Mouse (Mus musculus) hindbrain, embryonic 15.5 days (tissue): ENCODE data around the gene Tuba8. TPM values are rescaled to one million over a fixed set of nuclear protein-coding genes. Genes with fewer than 3 reads are reported as not detected.

ENCODE experiments used
- ATAC-seq: fragments of 200-750 bp; cut with Nextera tagmentation; 2 replicates; pipeline ENCODE4 v1.8.0; 2017; ENCODE audit warnings: low read depth, moderate number of reproducible peaks, moderate TSS enrichment; ENCODE audit not compliant: low FRiP score
- H3K27ac ChIP-seq: fragments of 300-500 bp; sonication (generic); replicated peaks from 2 replicates; pipeline ENCODE4 v1.5.1; 2015; ENCODE audit warnings: mild to moderate bottlenecking, inconsistent platforms
- H3K27me3 ChIP-seq: fragments of 300-500 bp; sonication (generic); 2 replicates; pipeline ENCODE4 v1.6.1; 2015; ENCODE audit warnings: control low read depth, inconsistent platforms
- H3K36me3 ChIP-seq: fragments of 300-500 bp; sonication (generic); 2 replicates; pipeline ENCODE4 v1.6.1; 2015; ENCODE audit warnings: control low read depth, inconsistent platforms
- H3K4me1 ChIP-seq: fragments of 300-500 bp; sonication (generic); replicated peaks from 2 replicates; pipeline ENCODE4 v1.6.1; 2015; ENCODE audit warnings: control low read depth, inconsistent platforms
- H3K4me2 ChIP-seq: fragments of 300-500 bp; sonication (generic); 2 replicates; pipeline ENCODE4 v1.6.1; 2015; ENCODE audit warnings: moderate library complexity, mild to moderate bottlenecking, inconsistent platforms
- H3K4me3 ChIP-seq: fragments of 300-500 bp; sonication (generic); 2 replicates; pipeline ENCODE4 v1.5.1; 2015; ENCODE audit warnings: mild to moderate bottlenecking, inconsistent platforms
- H3K9ac ChIP-seq: fragments of 300-500 bp; sonication (generic); 2 replicates; pipeline ENCODE4 v1.6.1; 2015; ENCODE audit warnings: inconsistent platforms
- H3K9me3 ChIP-seq: fragments of 300-500 bp; sonication (generic); 2 replicates; pipeline ENCODE4 v1.6.1; 2016; ENCODE audit warnings: control low read depth, inconsistent platforms
- WGBS: fragments of 180-500 bp; shearing (Covaris S2); methylation state at CpG from one replicate; pipeline ENCODE4 v1.1.7; 2015; 5-methylcytosine and 5-hydroxymethylcytosine counted together
- polyA plus RNA-seq: library from polyadenylated mRNA; unstranded; fragments of >200 nt; fragmentation: Nextera tagmentation; extraction: Ambion mirVana; gene quantifications from 2 replicates; pipeline ENCODE4 v1.2.1, GENCODE M21; 2015

Gene Tuba8
- polyA plus RNA-seq, 1 experiment from 2014 or later, result 0.96 TPM

DNA sequence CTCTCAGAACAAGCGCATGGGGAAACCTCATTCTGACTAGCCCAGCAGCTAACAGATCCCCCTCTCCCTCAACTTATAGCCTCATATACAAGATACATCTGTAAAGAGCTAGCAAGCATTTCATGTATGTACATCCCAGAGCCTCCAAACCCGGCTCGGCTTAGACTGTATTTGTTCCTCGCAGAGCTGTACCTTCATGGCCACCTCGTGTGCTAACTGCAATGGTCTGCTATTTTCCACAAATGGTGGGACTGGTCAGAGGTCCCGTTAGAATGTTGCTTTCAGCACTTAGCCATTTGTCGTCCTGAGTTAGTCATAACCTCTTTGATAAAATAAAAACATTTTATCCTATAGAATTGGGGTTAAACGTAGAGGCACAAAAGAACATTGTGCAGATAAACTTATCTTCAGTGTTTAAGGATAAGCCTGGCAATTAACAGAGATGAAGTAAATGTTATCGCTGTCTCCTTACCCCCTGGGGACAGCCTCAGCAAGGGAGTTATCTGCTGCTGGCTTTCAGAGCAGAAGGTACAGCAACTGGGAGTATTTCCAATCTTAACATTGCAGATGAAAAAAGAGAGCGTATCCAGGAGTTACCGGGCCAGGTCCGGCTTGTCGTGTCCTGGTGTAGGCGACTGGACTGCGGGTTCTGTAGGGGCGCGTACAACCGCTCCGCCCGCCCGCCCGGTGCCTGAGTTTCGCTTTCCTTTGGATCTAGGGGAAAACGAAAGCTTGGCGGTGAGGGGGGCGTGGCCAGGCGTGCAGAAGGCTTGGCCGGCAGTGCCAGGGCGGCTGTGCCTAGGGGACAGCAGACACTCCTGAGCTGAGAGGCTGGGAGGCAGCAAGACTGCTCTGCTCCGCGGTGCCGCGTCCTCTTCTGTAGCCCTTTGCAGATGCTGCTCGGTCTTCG, 34.9 kb downstream of the Tuba8 start, which contains the start of gene Usp18:
Usp18 (plus strand) TSS at position 780 of the 910 bp plus-strand sequence.
- H3K27me3 ChIP-seq, result 0 out of 2 replicates have a peak, but pooled peaks cover 2% of the 10 kb centered on the region
- H3K4me2 ChIP-seq, result peak within 1 kb of the TSS; percentile 91
- no peaks in the 10 kb centered on the region for H3K9me3 ChIP-seq
- peak within 1 kb of the TSS; percentile 48 for H3K4me3 ChIP-seq
- 10% methylated on average over 35 of the region's 35 CpGs for WGBS
- H3K4me1 ChIP-seq, result no peaks in the 10 kb centered on the region; the same call in 1 of the 2 replicates
- H3K27ac ChIP-seq, result no peak within 1 kb of the TSS
- no peaks in the 10 kb centered on the region for H3K36me3 ChIP-seq
- peak; percentile 95 for ATAC-seq
- H3K9ac ChIP-seq, result peak within 1 kb of the TSS; percentile 45

DNA sequence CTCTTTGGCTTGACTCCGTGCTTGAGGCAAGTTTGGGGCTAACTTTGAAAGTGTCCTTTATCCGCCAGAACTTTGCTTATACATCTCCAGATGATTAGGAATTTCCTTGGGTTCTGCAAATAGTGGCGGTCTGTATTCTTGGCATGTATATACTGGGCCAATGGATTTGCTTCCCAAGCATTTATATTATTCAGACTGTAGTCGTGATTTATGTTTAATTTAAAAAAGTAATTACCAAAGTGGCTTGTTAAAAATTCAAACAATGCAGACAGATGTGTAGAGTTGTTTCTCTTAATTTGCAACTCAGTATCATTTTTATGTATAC, 35.5 kb downstream of the Tuba8 start:
- Histone ChIP-seq H3K4me3 (peak overlapping the region; percentile 48), H3K9ac (peak overlapping the region; percentile 45), H3K36me3 (no peaks in the 10 kb centered on the region), H3K4me2 (peak overlapping the region; percentile 91), H3K4me1 (no peaks in the 10 kb centered on the region; the same call in 1 of the 2 replicates), H3K27ac (no peak overlapping the region), H3K27me3 (0 out of 2 replicates have a peak, but pooled peaks cover 2% of the 10 kb centered on the region), H3K9me3 (no peaks in the 10 kb centered on the region)
- ATAC-seq, result peak; percentile 59; the same call in 1 of the 2 replicates
- 15% methylated on average over 4 of the region's 4 CpGs for WGBS

DNA sequence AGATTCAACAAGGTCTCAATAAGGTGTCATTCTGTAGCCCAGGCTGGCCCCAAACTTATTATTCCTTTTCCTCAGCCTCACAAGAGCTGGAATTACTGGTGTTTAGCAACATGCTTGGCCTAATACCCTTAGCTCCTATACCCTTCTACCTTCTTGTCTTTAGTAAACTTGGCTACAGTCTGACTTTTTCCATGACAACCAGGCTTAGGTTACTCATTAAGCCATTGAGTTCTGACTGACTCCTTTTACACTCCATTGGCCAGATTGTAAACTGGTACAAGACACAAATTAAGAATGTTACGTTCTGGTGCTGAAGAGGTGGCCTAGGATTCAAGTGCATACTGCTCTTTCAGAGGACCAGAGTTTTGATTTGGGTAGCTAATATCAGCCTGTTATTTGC, 39.9 kb downstream of the Tuba8 start:
- no peak for ATAC-seq
- Histone ChIP-seq H3K27me3 (0 out of 2 replicates have a peak, but pooled peaks cover 2% of the 10 kb centered on the region), H3K4me2 (no peak overlapping the region), H3K4me1 (no peaks in the 10 kb centered on the region; the same call in 1 of the 2 replicates), H3K27ac (no peak overlapping the region), H3K9ac (no peak overlapping the region), H3K4me3 (no peak overlapping the region), H3K36me3 (no peaks in the 10 kb centered on the region), H3K9me3 (no peaks in the 10 kb centered on the region)
- 50% methylated on average over 1 of the region's 1 CpGs for WGBS

DNA sequence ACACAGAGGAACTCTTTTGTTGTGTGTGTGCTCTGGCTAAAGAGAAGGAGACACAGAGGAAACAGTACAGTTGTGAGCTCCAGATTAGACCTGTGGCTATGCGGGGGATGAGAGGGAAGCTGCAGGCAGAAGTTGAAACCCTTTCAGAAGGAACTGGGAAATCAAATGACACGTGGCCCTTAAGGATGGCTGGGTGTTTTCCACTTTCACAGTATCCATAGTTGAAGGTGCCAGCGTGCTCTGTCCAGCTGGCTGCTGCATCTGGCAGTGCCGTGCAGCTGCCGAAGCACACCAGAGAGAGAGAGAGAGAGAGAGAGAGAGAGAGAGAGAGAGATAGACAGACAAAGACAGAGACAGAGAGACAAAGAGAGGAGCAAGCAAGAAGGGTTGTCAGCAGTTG, 40.8 kb downstream of the Tuba8 start:
- no peak overlapping the region for H3K4me2 ChIP-seq
- no peak overlapping the region for H3K27ac ChIP-seq
- H3K27me3 ChIP-seq, result 0 out of 2 replicates have a peak, but pooled peaks cover 1% of the 10 kb centered on the region
- no peaks in the 10 kb centered on the region for H3K4me1 ChIP-seq
- H3K9me3 ChIP-seq, result no peaks in the 10 kb centered on the region
- ATAC-seq, result no peak
- WGBS, result 86% methylated on average over 5 of the region's 5 CpGs
- H3K36me3 ChIP-seq, result no peaks in the 10 kb centered on the region
- H3K4me3 ChIP-seq, result no peak overlapping the region
- no peak overlapping the region for H3K9ac ChIP-seq

DNA sequence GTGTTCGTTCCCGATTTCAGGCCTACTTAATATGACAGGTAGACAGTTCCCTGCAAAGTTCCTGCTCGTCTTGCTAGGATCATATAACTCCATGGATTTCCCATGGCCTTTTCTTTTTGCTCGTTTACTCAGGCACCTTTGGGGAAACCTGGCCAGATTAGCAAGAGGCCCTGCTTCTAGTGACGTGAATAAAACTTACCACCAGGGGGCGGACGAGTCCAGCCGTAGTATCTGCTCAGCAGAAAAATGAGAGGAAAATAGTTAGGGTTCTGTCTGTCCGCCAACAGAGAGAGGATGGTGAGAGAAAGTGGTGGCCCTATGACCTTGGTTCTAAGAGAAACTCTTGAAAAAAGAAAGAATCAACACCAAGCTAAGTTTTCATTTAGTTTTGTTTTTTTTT, 50.1 kb downstream of the Tuba8 start:
- ATAC-seq, result no peak

DNA sequence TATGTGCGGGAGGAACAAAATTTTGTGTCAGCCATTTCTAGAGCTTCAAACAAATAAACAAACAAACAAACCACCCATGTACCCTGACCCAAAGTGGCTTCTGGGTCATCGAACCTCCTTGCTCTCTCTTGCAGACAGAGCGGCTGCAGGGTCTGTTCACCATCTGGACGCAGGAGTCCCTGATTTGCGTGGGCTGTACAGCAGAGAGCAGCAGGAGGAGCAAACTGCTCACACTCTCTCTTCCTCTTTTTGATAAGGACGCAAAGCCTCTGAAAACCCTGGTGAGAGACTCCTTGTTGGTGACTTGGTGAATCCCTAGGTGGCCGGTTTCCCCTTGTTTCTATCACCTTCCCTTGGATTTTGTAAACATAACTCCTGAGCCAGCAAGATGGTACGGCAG, 50.7 kb downstream of the Tuba8 start:
- Histone ChIP-seq H3K27me3 (no peaks in the 10 kb centered on the region), H3K4me3 (no peak overlapping the region), H3K4me2 (no peak overlapping the region), H3K9me3 (no peaks in the 10 kb centered on the region), H3K4me1 (no peaks in the 10 kb centered on the region), H3K36me3 (no peaks in the 10 kb centered on the region), H3K9ac (no peak overlapping the region), H3K27ac (no peak overlapping the region)
- no peak for ATAC-seq
- 82% methylated on average over 8 of the region's 8 CpGs for WGBS

More for the DNA sequence above, 50.1 kb downstream of the Tuba8 start:
- Histone ChIP-seq H3K27me3 (no peaks in the 10 kb centered on the region), H3K27ac (no peak overlapping the region), H3K4me1 (no peaks in the 10 kb centered on the region), H3K36me3 (no peaks in the 10 kb centered on the region), H3K9ac (no peak overlapping the region), H3K4me3 (no peak overlapping the region), H3K9me3 (no peaks in the 10 kb centered on the region), H3K4me2 (no peak overlapping the region)
- WGBS, result 34% methylated on average over 9 of the region's 9 CpGs

DNA sequence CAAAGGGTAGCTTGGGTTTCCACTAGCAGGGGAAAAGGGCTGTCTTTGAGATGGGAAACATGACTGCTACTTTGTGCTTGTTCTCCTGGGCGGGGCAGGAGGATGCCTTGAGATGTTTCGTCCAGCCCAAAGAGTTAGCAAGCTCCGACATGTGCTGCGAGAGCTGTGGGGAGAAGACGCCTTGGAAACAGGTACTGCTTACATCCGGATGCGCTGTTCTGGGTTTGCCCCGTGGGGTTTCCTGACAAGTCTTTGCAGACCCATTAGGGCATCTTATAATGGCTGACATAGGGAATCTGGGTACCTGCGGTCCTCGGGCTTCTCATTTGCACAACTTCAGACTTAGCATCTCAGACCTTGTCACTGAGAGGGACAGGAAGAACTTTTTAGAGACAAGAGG, 51.5 kb downstream of the Tuba8 start:
- Histone ChIP-seq H3K36me3 (no peaks in the 10 kb centered on the region), H3K4me1 (no peaks in the 10 kb centered on the region), H3K9me3 (no peaks in the 10 kb centered on the region), H3K27me3 (no peaks in the 10 kb centered on the region), H3K9ac (no peak overlapping the region), H3K4me3 (no peak overlapping the region), H3K4me2 (no peak overlapping the region), H3K27ac (no peak overlapping the region)
- ATAC-seq, result no peak
- 88% methylated on average over 10 of the region's 10 CpGs for WGBS

DNA sequence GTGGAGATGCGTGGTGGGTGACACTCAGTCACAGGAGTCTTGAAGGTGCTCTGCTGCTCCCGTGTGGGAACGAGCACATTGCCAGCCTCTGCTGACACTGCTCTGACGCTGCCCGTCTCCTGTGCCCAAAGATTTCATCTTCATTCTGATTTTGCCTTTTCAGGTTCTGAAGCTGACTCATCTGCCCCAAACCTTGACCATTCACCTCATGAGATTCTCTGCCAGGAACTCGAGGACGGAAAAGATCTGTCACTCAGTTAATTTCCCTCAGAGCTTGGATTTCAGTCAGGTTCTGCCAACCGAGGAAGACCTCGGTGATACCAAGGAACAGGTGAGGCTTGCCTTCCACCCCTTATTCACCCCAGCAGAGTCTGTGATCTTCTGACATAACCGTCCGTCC, 52.0 kb downstream of the Tuba8 start:
- 96% methylated on average over 11 of the region's 11 CpGs for WGBS

DNA sequence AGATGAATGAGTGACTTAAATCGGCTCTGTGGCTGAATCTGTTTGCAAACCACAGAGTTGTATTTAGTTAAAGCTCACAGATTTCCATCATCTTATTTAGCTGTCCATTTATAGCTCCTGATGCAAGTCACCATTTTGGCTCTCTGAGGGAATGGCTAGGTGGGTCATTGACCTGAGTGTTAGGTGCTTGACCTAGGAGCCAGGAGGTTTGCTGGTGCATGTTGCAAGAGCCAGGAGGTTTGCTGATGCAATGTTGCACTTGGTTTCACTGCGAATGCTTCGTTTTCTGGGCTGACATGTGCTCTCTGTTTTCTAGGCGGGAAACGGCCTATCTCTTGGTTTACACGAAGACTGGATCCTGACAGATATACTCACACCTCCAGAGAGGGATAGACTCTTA, 59.7 kb downstream of the Tuba8 start:
- Histone ChIP-seq H3K27me3 (no peaks in the 10 kb centered on the region), H3K4me2 (no peak overlapping the region), H3K36me3 (no peaks in the 10 kb centered on the region), H3K27ac (no peak overlapping the region), H3K4me1 (no peaks in the 10 kb centered on the region), H3K9me3 (no peaks in the 10 kb centered on the region), H3K4me3 (no peak overlapping the region), H3K9ac (no peak overlapping the region)
- WGBS, result 84% methylated on average over 6 of the region's 6 CpGs
- no peak for ATAC-seq

More for the DNA sequence above, 52.0 kb downstream of the Tuba8 start:
- Histone ChIP-seq H3K27ac (no peak overlapping the region), H3K9me3 (no peaks in the 10 kb centered on the region), H3K36me3 (no peaks in the 10 kb centered on the region), H3K9ac (no peak overlapping the region), H3K4me3 (no peak overlapping the region), H3K4me1 (no peaks in the 10 kb centered on the region), H3K27me3 (no peaks in the 10 kb centered on the region), H3K4me2 (no peak overlapping the region)
- ATAC-seq, result no peak

DNA sequence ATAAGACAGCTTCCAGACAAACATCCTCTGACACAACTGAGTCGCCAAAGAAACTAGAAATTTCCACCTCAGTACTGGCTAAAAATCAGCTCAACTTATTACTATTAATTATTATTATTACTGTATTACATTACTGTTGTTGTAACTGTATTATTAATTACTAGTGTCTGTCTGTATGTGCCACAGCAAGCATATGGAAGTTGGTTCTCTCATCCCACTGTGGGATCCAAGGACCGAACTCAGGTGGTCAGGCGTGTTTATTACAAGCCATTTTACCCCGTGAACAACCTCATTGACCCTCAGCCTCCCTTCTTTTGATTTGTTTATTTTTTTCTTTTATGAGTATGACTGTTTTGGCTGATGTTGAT, 61.2 kb downstream of the Tuba8 start:
- peak overlapping the region; percentile 59 for H3K4me2 ChIP-seq
- ATAC-seq, result peak; percentile 57
- no peaks in the 10 kb centered on the region for H3K9me3 ChIP-seq
- WGBS, result 12% methylated on average over 4 of the region's 4 CpGs
- H3K9ac ChIP-seq, result no peak overlapping the region
- H3K4me3 ChIP-seq, result no peak overlapping the region
- no peaks in the 10 kb centered on the region for H3K36me3 ChIP-seq
- H3K27me3 ChIP-seq, result no peaks in the 10 kb centered on the region
- no peak overlapping the region for H3K27ac ChIP-seq
- no peaks in the 10 kb centered on the region for H3K4me1 ChIP-seq

DNA sequence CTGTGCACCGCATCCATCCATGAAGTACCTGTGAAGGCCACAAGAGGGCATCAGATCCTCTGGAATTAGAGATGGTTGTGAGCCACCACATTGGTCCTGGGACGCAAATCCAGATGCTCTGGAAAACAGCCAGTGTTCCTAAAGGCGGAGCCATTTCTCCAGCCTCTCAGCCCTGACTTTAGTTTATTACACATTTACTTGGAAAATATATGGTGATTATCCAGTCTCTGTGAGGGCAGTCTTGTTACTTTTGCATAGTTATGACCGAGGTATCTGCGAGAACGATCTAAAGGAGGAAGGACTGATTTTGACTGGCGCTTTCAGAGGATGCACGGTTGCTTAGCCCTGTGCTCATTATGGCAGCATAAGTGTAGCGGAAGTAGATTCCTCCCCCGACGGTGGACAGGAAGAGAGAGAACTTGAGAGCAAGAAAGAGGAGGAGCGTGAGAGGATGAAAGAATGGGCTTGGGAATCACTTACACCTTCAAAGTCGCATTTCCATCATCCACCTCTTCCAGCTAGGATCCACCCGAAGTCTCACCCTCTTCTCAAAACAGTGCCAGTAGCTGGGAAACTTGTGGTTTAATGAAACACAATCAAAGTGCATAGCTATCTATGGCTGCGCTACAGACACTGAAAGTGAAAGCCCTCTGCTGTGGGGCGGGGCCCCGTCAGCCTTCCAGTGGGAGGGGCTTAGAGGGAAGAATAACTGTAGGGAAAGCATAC, 61.7 kb downstream of the Tuba8 start:
- peak; percentile 96 for ATAC-seq
- Histone ChIP-seq H3K4me1 (no peaks in the 10 kb centered on the region), H3K9ac (no peak overlapping the region), H3K4me3 (peak overlapping the region; percentile 36), H3K9me3 (no peaks in the 10 kb centered on the region), H3K36me3 (no peaks in the 10 kb centered on the region), H3K27me3 (no peaks in the 10 kb centered on the region), H3K27ac (peak overlapping the region; percentile 77), H3K4me2 (peak overlapping the region; percentile 59)
- 13% methylated on average over 17 of the region's 17 CpGs for WGBS

DNA sequence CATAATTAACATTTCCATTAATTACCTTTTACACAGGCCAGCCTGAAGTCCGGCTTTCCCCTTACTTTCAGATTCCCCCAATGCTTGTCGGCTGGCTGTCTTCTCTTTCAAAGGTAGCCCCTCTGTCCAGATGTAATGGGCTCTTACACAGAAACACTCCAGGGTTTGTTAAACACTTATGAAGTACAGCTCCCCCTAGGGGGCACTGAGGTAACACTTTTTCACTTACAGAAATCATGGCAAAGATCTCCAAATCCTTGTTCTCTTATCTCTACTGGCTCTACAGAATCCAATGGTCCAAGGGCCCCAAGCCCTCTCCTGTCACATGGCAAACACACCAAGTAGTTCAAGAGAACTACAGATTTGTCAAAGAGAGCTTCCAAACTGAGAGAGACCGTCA, 63.9 kb downstream of the Tuba8 start:
- 87% methylated on average over 3 of the region's 3 CpGs for WGBS
- Histone ChIP-seq H3K4me2 (no peak overlapping the region), H3K27me3 (no peaks in the 10 kb centered on the region), H3K4me1 (no peaks in the 10 kb centered on the region), H3K4me3 (no peak overlapping the region), H3K27ac (no peak overlapping the region), H3K36me3 (no peaks in the 10 kb centered on the region), H3K9ac (no peak overlapping the region), H3K9me3 (no peaks in the 10 kb centered on the region)
- ATAC-seq, result no peak
